Mouse (Mus musculus) left cerebral cortex, postnatal 4 days (tissue): ENCODE data around the gene Ccr7. TPM values are rescaled to one million over a fixed set of nuclear protein-coding genes. Genes with fewer than 3 reads are reported as not detected.
A peak's percentile ranks its signal among the peaks of the same experiment; 100 is the strongest.

ENCODE experiments used
- DNase-seq: peaks from one replicate; pipeline ENCODE4 v3.0.0-alpha.2; 2022
- intact Hi-C: fragments of 180-260 bp; cut with DNase I; formaldehyde crosslinking; loops from one replicate; pipeline ENCODE4 v1.15.1; 2025
- total RNA-seq, 2 experiments: library from RNA; stranded (reverse); gene quantifications; 2 replicates each; pipeline ENCODE4 v1.2.3; 2021

Ccr7 gene
- not detected for total RNA-seq

GRCm38 (mm10) chr11:99154987-99155641 is at the start of gene Ccr7:
Gene Ccr7, minus strand, starts transcription at chr11:99155077.
- intact Hi-C loops = no loop called here
- no peak for DNase-seq

GRCm38 (mm10) chr11:99189154-99189582 is 34.3 kb upstream of the Ccr7 start:
- intact Hi-C loops = loop anchor here (10.0 kb wide), 1 partner anchor 106 kb away; no protein-coding TSS in a partner anchor
- peak; percentile 55 for DNase-seq

DNA sequence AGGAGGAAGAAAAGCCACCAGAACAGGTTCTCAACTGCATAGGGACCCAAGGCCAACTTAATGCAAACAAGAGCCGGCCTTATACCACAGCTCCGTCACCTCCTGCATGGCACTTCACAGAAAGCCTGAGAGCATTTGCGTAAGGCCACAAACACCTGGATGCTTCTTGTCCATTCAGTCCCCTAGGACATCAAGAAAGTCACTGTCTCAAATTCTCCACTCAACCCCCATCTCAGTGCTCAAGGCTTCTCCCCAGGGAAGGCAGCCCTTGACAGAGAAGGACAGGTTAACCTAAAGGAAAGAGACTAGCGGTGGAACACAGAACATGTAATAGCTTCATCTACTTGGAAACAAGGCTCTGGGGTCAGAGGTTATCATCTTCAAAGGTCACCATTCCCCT is 32.5 kb upstream of the Ccr7 start:
- intact Hi-C loops = loop anchor here (10.0 kb wide), 1 partner anchor 107 kb away; no protein-coding TSS in a partner anchor

GRCm38 (mm10) chr11:99186836-99187235 is 32.0 kb upstream of the Ccr7 start:
- DNase-seq = no peak
- intact Hi-C loops = loop anchor here (10.0 kb wide), 1 partner anchor 108 kb away; no protein-coding TSS in a partner anchor

More for the DNA sequence above, 32.5 kb upstream of the Ccr7 start:
- DNase-seq = no peak

GRCm38 (mm10) chr11:99182575-99182974 is 27.7 kb upstream of the Ccr7 start:
- intact Hi-C loops = loop anchor here (10.0 kb wide), 1 partner anchor 112 kb away; no protein-coding TSS in a partner anchor
- DNase-seq = no peak

- intact Hi-C loops = loop anchor here (10.0 kb wide), 1 partner anchor 115 kb away; no protein-coding TSS in a partner anchor
Observed at GRCm38 (mm10) chr11:99180071-99180470, 25.2 kb upstream of the Ccr7 start.

DNA sequence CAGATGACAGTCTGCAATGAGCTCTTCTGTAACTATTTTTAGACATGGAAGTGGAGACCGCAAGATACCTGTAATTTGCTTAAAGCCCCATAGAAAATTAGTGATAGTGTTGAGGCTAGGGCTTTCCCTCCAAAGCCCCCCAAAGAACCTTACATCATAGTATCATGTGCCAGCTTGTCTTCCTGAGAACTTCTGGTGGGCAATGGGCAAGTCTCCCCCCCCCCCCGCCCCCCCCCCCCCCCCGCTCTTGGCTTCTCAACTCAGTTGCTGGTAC is 23.0 kb upstream of the Ccr7 start:
- no peak for DNase-seq
- intact Hi-C loops = no loop called here

More at GRCm38 (mm10) chr11:99180071-99180470, 25.2 kb upstream of the Ccr7 start:
- no peak for DNase-seq

- DNase-seq = no peak
Observed at GRCm38 (mm10) chr11:99177054-99177924, 22.4 kb upstream of the Ccr7 start.

DNA sequence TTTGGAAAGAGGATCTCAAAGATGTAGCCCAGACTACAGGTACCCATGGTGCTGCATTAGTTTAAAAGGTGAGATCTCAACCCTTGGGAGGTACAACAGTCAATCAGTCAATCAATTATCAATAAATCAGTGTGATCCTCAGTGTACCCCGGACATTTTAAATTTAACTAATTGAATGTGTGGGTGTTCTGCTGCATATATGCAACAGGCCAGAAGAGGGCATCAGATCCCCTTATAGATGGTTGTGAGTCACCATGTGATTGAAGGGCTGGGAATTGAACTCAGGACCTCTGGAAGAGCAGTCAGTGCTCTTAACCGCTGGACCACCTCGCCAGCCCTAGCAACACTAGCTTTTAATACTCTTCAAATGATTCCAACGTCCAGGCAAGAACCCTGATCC is 17.1 kb upstream of the Ccr7 start:
- intact Hi-C loops = no loop called here

More at GRCm38 (mm10) chr11:99177054-99177924, 22.4 kb upstream of the Ccr7 start:
- intact Hi-C loops = no loop called here

GRCm38 (mm10) chr11:99171442-99171841 is 16.6 kb upstream of the Ccr7 start:
- intact Hi-C loops = no loop called here
- no peak for DNase-seq

More for the DNA sequence above, 17.1 kb upstream of the Ccr7 start:
- no peak for DNase-seq

- no peak for DNase-seq
- intact Hi-C loops = no loop called here
Observed at GRCm38 (mm10) chr11:99170547-99171267, 15.8 kb upstream of the Ccr7 start.

- intact Hi-C loops = no loop called here
- no peak for DNase-seq
Observed at GRCm38 (mm10) chr11:99170005-99170404, 15.1 kb upstream of the Ccr7 start.

DNA sequence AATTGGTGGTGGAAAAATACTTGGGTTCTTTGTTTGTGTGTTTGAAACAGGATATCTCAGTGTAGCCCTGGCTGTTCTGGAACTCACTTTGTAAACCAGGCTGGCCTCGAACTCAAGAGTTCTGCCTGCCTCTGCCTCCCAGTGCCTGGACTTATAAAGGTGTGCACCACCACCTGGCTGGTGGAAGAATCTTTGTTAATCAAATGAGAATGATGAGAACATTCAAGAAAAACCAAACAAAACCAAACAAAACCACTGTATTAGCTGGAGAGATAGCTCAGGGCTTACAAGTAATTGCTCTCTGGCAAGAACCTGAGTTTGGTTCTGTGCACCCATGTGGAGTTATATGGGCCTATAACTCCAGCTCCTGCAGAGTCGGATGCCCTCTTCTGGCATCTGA is 14.6 kb upstream of the Ccr7 start:
- intact Hi-C loops = no loop called here
- no peak for DNase-seq

- no peak for DNase-seq
- intact Hi-C loops = no loop called here
Observed at GRCm38 (mm10) chr11:99168030-99168474, 13.2 kb upstream of the Ccr7 start.

DNA sequence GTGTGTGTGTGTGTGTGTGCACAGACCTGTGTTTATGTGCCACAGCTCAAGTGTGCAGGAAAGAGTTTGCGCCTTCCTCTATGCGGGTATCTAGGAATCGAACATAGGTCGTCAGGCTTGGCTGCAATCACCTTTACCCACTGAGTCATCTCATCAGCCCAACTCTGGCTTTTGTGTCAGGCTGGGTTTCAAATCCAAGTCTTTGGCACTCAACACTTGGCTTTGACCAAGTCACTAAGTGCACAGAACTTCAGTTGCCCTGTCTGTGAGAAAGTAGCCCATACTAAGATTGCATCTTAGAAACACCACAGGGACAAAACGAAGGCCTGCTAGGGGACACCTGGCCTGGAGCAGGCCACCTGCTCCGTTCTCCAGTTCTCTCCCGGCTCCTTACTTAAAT is 12.7 kb upstream of the Ccr7 start:
- no peak for DNase-seq
- intact Hi-C loops = no loop called here

DNA sequence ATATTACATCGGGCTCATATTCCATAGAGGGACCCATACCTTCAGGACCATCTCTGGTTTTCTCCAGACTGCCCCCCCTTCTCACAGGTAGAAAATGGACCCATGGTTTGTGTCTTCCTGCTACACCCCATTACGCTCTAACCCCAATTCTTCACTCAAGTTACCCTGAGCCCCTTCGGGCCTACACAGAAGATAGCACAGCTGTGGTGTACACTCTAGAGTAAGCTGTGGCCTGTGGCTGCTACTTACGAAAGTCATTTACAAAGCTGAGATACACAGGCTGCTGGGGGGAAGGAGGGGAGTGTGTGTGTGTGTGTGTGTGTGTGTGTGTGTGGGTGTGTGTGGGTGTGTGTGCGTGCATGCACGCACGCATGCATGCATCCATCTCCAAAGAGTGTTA is 11.4 kb upstream of the Ccr7 start:
- intact Hi-C loops = no loop called here
- no peak for DNase-seq

DNA sequence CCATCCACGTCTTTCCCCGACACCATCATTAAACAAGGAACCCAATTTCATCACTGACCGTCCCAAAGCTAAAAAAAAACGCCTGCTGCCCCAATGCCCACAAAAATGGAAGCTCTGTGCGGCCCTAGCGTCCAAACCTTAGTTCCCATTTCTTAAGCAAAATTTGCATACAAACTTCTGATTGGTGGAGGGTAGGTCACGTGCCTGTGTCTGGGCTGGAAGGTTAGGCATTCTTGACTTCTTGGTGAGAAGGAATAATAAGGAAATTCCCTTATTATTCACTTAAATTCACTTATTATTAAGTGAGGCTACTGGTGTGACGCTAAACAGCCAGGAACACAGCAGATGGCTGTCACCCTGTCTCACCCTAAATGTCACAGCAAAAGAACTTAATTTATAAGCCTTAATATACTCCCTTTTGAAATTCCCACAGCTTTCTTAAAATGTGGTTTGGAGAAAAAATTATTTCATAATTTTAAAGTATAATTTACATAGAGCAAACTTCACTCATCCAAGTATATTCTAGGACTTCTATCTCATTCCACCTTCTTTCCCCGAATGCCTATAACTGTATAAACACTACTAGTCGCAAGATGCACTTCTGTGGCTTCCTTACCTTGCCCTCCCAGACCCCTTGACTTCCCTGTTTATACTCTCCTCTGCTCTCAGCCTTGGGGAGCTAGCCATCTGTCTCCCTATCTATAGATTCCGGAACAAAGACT is 10.3 kb upstream of the Ccr7 start:
- intact Hi-C loops = no loop called here
- no peak for DNase-seq

DNA sequence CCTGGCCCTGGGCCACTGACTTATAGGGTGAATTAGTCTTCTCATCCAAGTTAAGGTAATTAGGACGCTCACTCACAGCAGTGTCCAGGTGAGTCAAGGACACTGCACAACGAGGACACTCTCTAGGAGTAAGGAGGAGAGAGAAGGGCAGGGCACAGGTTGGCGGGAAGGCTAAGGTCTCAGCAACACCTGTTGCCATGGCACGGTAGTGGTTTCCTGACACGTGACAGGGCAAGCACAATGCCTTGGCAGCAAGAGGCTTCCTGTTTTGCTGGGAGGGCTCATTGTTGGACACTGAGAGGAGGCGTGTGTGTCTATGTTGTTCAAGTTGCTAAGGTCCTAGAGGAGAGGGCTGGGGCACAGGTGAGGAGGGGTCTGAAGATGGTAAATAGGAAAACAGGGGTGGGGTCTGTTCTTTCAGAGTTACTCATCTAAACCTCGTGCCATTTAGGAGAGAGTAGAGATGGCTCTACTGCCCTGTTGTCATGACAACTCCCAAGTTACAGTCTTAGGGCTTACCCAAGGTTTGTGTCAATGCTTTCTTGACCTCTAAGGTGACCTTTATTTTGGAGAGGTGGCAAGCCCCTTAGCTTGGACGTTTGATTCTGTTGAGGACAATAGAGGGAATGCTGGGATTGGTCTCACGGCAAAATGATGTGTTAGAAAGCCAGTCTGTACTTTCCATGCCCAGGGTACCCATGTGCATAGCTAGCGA is 8.3 kb upstream of the Ccr7 start:
- intact Hi-C loops = no loop called here
- DNase-seq = no peak

DNA sequence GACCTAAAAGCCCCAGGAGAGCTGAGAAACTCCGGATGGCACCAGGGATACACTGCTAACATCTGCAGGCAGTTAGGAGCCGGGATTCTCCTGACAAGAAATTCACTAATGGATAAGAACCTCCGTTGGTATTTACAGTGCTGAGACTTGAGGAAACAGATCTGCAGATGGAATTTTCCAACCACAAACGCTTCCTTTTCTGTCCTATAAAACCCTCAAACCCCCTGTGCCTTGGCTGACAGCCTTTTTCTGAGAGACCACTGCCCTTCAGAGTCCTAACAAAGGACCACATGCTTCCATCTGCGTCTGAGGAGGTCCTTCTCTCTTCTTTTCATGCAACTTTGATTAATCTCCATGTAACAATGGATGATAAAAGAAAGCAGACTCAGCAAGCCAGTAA is 6.8 kb upstream of the Ccr7 start:
- intact Hi-C loops = no loop called here

DNA sequence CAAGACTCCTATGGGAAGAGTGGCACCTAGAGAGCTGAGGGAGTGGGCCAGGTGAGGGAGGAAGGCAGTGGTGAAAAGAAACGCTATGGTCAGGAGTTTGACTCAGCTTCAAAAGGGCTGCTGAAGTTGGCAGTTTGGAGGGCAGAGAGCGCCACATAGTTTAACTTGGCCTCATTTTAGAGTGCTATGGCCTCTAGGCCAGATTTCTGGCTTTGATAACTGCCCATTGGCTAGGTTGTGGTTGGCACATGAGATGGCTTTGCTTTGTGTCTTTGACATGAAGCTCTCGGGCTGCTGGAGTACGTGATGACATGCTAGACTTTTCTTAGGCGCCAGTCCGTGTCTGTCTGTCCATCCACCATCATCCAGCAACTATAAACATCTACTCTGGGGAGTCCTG is 5.4 kb upstream of the Ccr7 start:
- intact Hi-C loops = no loop called here
- no peak for DNase-seq

More for the DNA sequence above, 6.8 kb upstream of the Ccr7 start:
- DNase-seq = no peak
